Mouse (Mus musculus): ENCODE results near the gene Neurl1b. TPM values are rescaled to one million over a fixed set of nuclear protein-coding genes. Genes with fewer than 3 reads are reported as not detected.

Gene Neurl1b
- polyA plus RNA-seq, 1 experiment = 22.0 TPM

GRCm38 (mm10) chr17:26420491-26421247 is 6.0 kb downstream of the Neurl1b start:
- Histone ChIP-seq H3K4me3 (ENCODE audit: insufficient read depth, low read depth, low read length) (no peak overlapping the region), H3K36me3 (ENCODE audit: control insufficient read depth, insufficient read depth, low read length) (no peaks in the 10 kb centered on the region), H3K27ac (ENCODE audit: insufficient read depth, low read depth, low read length) (peak overlapping the region; percentile 90), H3K4me1 (ENCODE audit: control insufficient read depth, insufficient read depth, low read length) (peaks cover 87% of the 10 kb centered on the region), H3K27me3 (replicated peaks; ENCODE audit: control insufficient read depth, insufficient read depth, low read length) (no peaks in the 10 kb centered on the region)
- 45% methylated on average over 7 of the region's 7 CpGs for WGBS
- TF ChIP-seq CTCF (conservative IDR thresholded peaks at IDR 0.05; ENCODE audit: insufficient read depth, insufficient read length, low read depth, low read length) = no peak
- TF ChIP-seq POLR2A (IDR thresholded peaks at IDR 0.05; ENCODE audit: low read depth, low read length) = no peak
- peak; percentile 35 for DNase-seq

GRCm38 (mm10) chr17:26421561-26421960 is 6.9 kb downstream of the Neurl1b start:
- Histone ChIP-seq H3K27ac (ENCODE audit: insufficient read depth, low read depth, low read length) (peak overlapping the region; percentile 90), H3K27me3 (replicated peaks; ENCODE audit: control insufficient read depth, insufficient read depth, low read length) (no peaks in the 10 kb centered on the region), H3K4me1 (ENCODE audit: control insufficient read depth, insufficient read depth, low read length) (peaks cover 88% of the 10 kb centered on the region), H3K36me3 (ENCODE audit: control insufficient read depth, insufficient read depth, low read length) (no peaks in the 10 kb centered on the region), H3K4me3 (ENCODE audit: insufficient read depth, low read depth, low read length) (no peak overlapping the region)
- TF ChIP-seq CTCF (conservative IDR thresholded peaks at IDR 0.05; ENCODE audit: insufficient read depth, insufficient read length, low read depth, low read length) (peak; percentile 65), POLR2A (IDR thresholded peaks at IDR 0.05; ENCODE audit: low read depth, low read length) (no peak)
- peak; percentile 57 for DNase-seq
- WGBS = 51% methylated on average over 3 of the region's 3 CpGs

- peaks cover 81% of the 10 kb centered on the region for H3K4me1 ChIP-seq (ENCODE audit: control insufficient read depth, insufficient read depth, low read length)
- H3K36me3 ChIP-seq (ENCODE audit: control insufficient read depth, insufficient read depth, low read length) = no peaks in the 10 kb centered on the region
- no peaks in the 10 kb centered on the region for H3K27me3 ChIP-seq (replicated peaks; ENCODE audit: control insufficient read depth, insufficient read depth, low read length)
- peak overlapping the region; percentile 96 for H3K27ac ChIP-seq (ENCODE audit: insufficient read depth, low read depth, low read length)
- H3K4me3 ChIP-seq (ENCODE audit: insufficient read depth, low read depth, low read length) = no peak overlapping the region
- 17% methylated on average over 6 of the region's 6 CpGs for WGBS
- TF ChIP-seq POLR2A (IDR thresholded peaks at IDR 0.05; ENCODE audit: low read depth, low read length) = peak; percentile 35
- TF ChIP-seq CTCF (conservative IDR thresholded peaks at IDR 0.05; ENCODE audit: insufficient read depth, insufficient read length, low read depth, low read length) = no peak
- peak; percentile 97 for DNase-seq
Observed at GRCm38 (mm10) chr17:26422390-26422789, 7.8 kb downstream of the Neurl1b start.

- Histone ChIP-seq H3K4me1 (ENCODE audit: control insufficient read depth, insufficient read depth, low read length) (peaks cover 65% of the 10 kb centered on the region), H3K27me3 (replicated peaks; ENCODE audit: control insufficient read depth, insufficient read depth, low read length) (no peaks in the 10 kb centered on the region), H3K27ac (ENCODE audit: insufficient read depth, low read depth, low read length) (peak overlapping the region; percentile 96), H3K36me3 (ENCODE audit: control insufficient read depth, insufficient read depth, low read length) (no peaks in the 10 kb centered on the region), H3K4me3 (ENCODE audit: insufficient read depth, low read depth, low read length) (peak overlapping the region; percentile 18)
- TF ChIP-seq POLR2A (IDR thresholded peaks at IDR 0.05; ENCODE audit: low read depth, low read length) = no peak
- peak; percentile 42; the same call in 1 of the 2 replicates for TF ChIP-seq CTCF (conservative IDR thresholded peaks at IDR 0.05; ENCODE audit: insufficient read depth, insufficient read length, low read depth, low read length)
- DNase-seq = peak; percentile 91
- WGBS = 7% methylated on average over 11 of the region's 11 CpGs
Observed at GRCm38 (mm10) chr17:26423967-26424641, 9.5 kb downstream of the Neurl1b start.

- Histone ChIP-seq H3K4me1 (ENCODE audit: control insufficient read depth, insufficient read depth, low read length) (peaks cover 57% of the 10 kb centered on the region), H3K27ac (ENCODE audit: insufficient read depth, low read depth, low read length) (peak overlapping the region; percentile 96)
- 28% methylated on average over 13 of the region's 13 CpGs for WGBS
Observed at GRCm38 (mm10) chr17:26424973-26425735, 10.5 kb downstream of the Neurl1b start.

GRCm38 (mm10) chr17:26433295-26433694 is 18.7 kb downstream of the Neurl1b start:
- H3K27me3 ChIP-seq (replicated peaks; ENCODE audit: control insufficient read depth, insufficient read depth, low read length) = no peaks in the 10 kb centered on the region
- TF ChIP-seq CTCF (conservative IDR thresholded peaks at IDR 0.05; ENCODE audit: insufficient read depth, insufficient read length, low read depth, low read length) = no peak
- TF ChIP-seq POLR2A (IDR thresholded peaks at IDR 0.05; ENCODE audit: low read depth, low read length) = no peak
- no peak for DNase-seq
- H3K4me1 ChIP-seq (ENCODE audit: control insufficient read depth, insufficient read depth, low read length) = no peaks in the 10 kb centered on the region
- no peak overlapping the region for H3K27ac ChIP-seq (ENCODE audit: insufficient read depth, low read depth, low read length)
- H3K4me3 ChIP-seq (ENCODE audit: insufficient read depth, low read depth, low read length) = no peak overlapping the region
- H3K36me3 ChIP-seq (ENCODE audit: control insufficient read depth, insufficient read depth, low read length) = no peaks in the 10 kb centered on the region
- 63% methylated on average over 11 of the region's 11 CpGs for WGBS

More at GRCm38 (mm10) chr17:26424973-26425735, 10.5 kb downstream of the Neurl1b start:
- TF ChIP-seq CTCF (conservative IDR thresholded peaks at IDR 0.05; ENCODE audit: insufficient read depth, insufficient read length, low read depth, low read length) (no peak), POLR2A (IDR thresholded peaks at IDR 0.05; ENCODE audit: low read depth, low read length) (no peak)
- Histone ChIP-seq H3K27me3 (replicated peaks; ENCODE audit: control insufficient read depth, insufficient read depth, low read length) (no peaks in the 10 kb centered on the region), H3K4me3 (ENCODE audit: insufficient read depth, low read depth, low read length) (no peak overlapping the region), H3K36me3 (ENCODE audit: control insufficient read depth, insufficient read depth, low read length) (no peaks in the 10 kb centered on the region)
- DNase-seq = peak; percentile 94
